Mouse (Mus musculus) ES-Bruce4 (cell line): Measurements from ENCODE around the gene Morc3. TPM values are rescaled to one million over a fixed set of nuclear protein-coding genes. Genes with fewer than 3 reads are reported as not detected.

Experiments used
- H3K27ac ChIP-seq: 2 replicates; pipeline ENCODE4 v1.5.1; 2012; ENCODE audit warnings: low read length, inconsistent platforms; ENCODE audit not compliant: insufficient read depth
- H3K27me3 ChIP-seq: 2 replicates; pipeline ENCODE4 v1.6.1; 2012; ENCODE audit warnings: mild to moderate bottlenecking, low read length, inconsistent platforms; ENCODE audit not compliant: control insufficient read depth, poor library complexity, insufficient read depth, severe bottlenecking
- H3K36me3 ChIP-seq: 2 replicates; pipeline ENCODE4 v1.6.1; 2012; ENCODE audit warnings: inconsistent platforms, mild to moderate bottlenecking, low read length, moderate library complexity; ENCODE audit not compliant: control insufficient read depth, poor library complexity, insufficient read depth, severe bottlenecking
- H3K4me1 ChIP-seq: one replicate; pipeline ENCODE4 v1.8.1; 2011; ENCODE audit warnings: low read length; ENCODE audit not compliant: control insufficient read depth, insufficient read depth
- H3K4me3 ChIP-seq: 2 replicates; pipeline ENCODE4 v1.5.1; 2011; ENCODE audit warnings: low read depth, mild to moderate bottlenecking, low read length
- H3K9ac ChIP-seq: 2 replicates; pipeline ENCODE4 v1.6.1; 2012; ENCODE audit warnings: low read depth, mild to moderate bottlenecking, inconsistent platforms; ENCODE audit not compliant: poor library complexity, severe bottlenecking
- H3K9me3 ChIP-seq: replicated peaks from 2 replicates; pipeline ENCODE4 v1.6.1; 2012; ENCODE audit warnings: mild to moderate bottlenecking, low read length, inconsistent platforms; ENCODE audit not compliant: control insufficient read depth, poor library complexity, insufficient read depth, severe bottlenecking
- CTCF ChIP-seq: IDR thresholded peaks from one replicate; pipeline ENCODE4 v1.8.1; 2011; ENCODE audit warnings: low read depth, low read length
- EP300 ChIP-seq: IDR thresholded peaks from 2 replicates; pipeline ENCODE4 v1.6.1; 2011; ENCODE audit warnings: low read depth, low read length; ENCODE audit not compliant: insufficient read depth
- POLR2A ChIP-seq: IDR thresholded peaks from one replicate; pipeline ENCODE4 v1.8.1; 2011; ENCODE audit warnings: low read length; ENCODE audit not compliant: insufficient read depth
- polyA plus RNA-seq: library from polyadenylated mRNA; stranded (reverse); fragments of >200 nt; gene quantifications from 2 replicates; pipeline ENCODE4 v1.2.4, GENCODE M21; 2011; ENCODE audit warnings: low read depth; ENCODE audit not compliant: missing spikeins, insufficient read depth, insufficient read length

Morc3 gene
- polyA plus RNA-seq, 1 experiment = 152 TPM

DNA sequence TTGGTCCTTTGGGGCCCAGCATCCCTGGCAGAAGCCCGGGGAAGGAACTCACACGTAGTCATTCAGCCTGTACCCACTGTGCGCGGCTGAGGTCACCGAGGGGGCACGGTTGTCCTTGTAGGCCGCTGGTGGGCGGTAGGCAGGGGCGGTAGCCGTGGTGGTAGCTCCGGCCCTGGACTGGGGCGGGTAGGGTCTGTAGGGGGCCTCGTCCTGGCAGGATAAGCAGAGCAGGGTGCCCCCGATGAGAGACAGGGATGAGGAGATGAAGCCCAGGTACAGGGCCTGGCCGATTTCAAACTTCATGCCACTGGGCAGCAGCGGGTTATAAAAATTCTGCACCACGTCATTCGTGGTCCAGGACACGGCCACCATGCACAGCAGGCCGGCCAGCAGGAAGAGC, 87.3 kb downstream of the Morc3 start:
- Histone ChIP-seq H3K9ac (peak overlapping the region; percentile 1; the same call in 1 of the 2 replicates), H3K27ac (no peak overlapping the region), H3K27me3 (no peaks in the 10 kb centered on the region), H3K9me3 (no peaks in the 10 kb centered on the region), H3K36me3 (no peaks in the 10 kb centered on the region), H3K4me3 (peak overlapping the region; percentile 44), H3K4me1 (no peaks in the 10 kb centered on the region)
- no peak for TF ChIP-seq CTCF
- TF ChIP-seq POLR2A = no peak
- TF ChIP-seq EP300 = no peak

DNA sequence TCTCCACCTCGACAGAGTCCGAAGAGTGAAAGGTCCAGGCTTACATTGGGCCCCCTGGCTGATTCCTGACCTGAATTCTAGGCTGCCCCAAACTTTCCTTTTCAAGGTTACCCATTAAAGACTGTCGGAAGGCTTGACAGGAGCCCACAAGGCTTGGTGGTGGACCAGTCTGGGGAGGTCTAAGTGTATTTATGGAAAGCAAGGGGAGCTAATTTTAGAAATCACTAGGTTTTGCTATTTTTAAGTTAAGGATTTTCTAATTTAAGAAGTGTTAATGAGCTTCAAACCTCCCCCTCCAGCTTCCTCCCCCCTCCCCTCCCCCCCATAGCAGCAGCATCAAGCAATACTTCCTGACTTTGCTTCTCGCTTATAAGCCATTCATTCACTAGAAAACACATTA, 88.8 kb downstream of the Morc3 start:
- H3K27ac ChIP-seq = no peak overlapping the region
- H3K36me3 ChIP-seq = no peaks in the 10 kb centered on the region
- H3K27me3 ChIP-seq = no peaks in the 10 kb centered on the region
- H3K9me3 ChIP-seq = no peaks in the 10 kb centered on the region
- H3K9ac ChIP-seq = no peak overlapping the region
- no peaks in the 10 kb centered on the region for H3K4me1 ChIP-seq
- TF ChIP-seq EP300 (no peak), CTCF (no peak), POLR2A (no peak)
- H3K4me3 ChIP-seq = no peak overlapping the region

GRCm38 (mm10) chr16:93922835-93923389, 91.0 kb downstream of the Morc3 start:
- no peaks in the 10 kb centered on the region for H3K27me3 ChIP-seq
- H3K36me3 ChIP-seq = no peaks in the 10 kb centered on the region
- TF ChIP-seq EP300 = 0 out of 2 replicates have a peak, but pooled peaks have one; percentile 16
- TF ChIP-seq CTCF = no peak
- no peak for TF ChIP-seq POLR2A
- no peaks in the 10 kb centered on the region for H3K9me3 ChIP-seq
- no peak overlapping the region for H3K9ac ChIP-seq
- H3K4me3 ChIP-seq = no peak overlapping the region
- peak overlapping the region; percentile 37; the same call in 1 of the 2 replicates for H3K27ac ChIP-seq
- H3K4me1 ChIP-seq = no peaks in the 10 kb centered on the region

DNA sequence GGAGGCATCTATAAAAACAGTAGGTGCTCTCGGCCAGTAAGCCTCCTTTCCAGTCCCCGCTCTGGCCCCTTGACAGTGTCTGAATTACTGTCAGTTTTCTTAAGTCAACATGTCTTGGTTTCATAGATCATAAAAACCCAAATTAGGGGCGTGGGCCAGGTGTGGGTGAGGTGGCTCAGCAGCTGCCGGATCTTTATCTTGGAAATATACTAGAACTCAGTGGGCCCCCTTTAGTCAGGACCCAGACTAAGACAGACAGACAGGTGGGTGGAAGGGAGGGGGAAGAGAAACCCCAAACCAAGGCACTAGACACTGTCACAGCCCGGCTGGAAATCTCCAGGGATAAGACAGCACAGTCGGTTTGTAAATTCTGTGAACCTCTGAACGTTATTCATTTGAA, 91.9 kb downstream of the Morc3 start:
- Histone ChIP-seq H3K27ac (peak overlapping the region; percentile 21; the same call in 1 of the 2 replicates), H3K9me3 (no peaks in the 10 kb centered on the region), H3K9ac (no peak overlapping the region), H3K4me1 (no peaks in the 10 kb centered on the region), H3K27me3 (no peaks in the 10 kb centered on the region), H3K4me3 (no peak overlapping the region), H3K36me3 (no peaks in the 10 kb centered on the region)
- TF ChIP-seq CTCF (no peak), EP300 (no peak), POLR2A (no peak)

Other genes starting within 250 kb of the Morc3 start
- 18.8 and 19.5 TPM in 2 replicates for gene Setd4, start 228.1 kb upstream of the Morc3 start, polyA plus RNA-seq
- gene Cbr1, start 226.3 kb upstream of the Morc3 start, polyA plus RNA-seq = 33.7 and 34.3 TPM in 2 replicates
- not detected in 2 replicates for gene Gm5678, start 204.0 kb upstream of the Morc3 start, polyA plus RNA-seq
- gene Cbr3, start 148.9 kb upstream of the Morc3 start, polyA plus RNA-seq = 7.0 and 9.3 TPM in 2 replicates
- gene Dop1b, start 120.2 kb upstream of the Morc3 start, polyA plus RNA-seq = 16.9 and 17.4 TPM in 2 replicates
- 63.0 and 63.8 TPM in 2 replicates for gene Chaf1b, start 51.8 kb downstream of the Morc3 start, polyA plus RNA-seq
- 0.42 TPM in 1 of 2 replicates, not detected in the other for gene Cldn14, start 176.7 kb downstream of the Morc3 start, polyA plus RNA-seq